Mouse (Mus musculus) small intestine, adult 2 months (tissue): ENCODE measurements around the gene Nmb. TPM values are rescaled to one million over a fixed set of nuclear protein-coding genes. Genes with fewer than 3 reads are reported as not detected.

Experiments
- H3K27ac ChIP-seq: fragments of 200-500 bp; 2 replicates; pipeline ENCODE4 v1.5.1; 2012; ENCODE audit warnings: low read depth, low read length, control low read depth, inconsistent platforms; ENCODE audit not compliant: insufficient read depth
- H3K27me3 ChIP-seq: fragments of 200-500 bp; 2 replicates; pipeline ENCODE4 v1.6.1; 2012; ENCODE audit warnings: mild to moderate bottlenecking, moderate library complexity, low read length, inconsistent platforms; ENCODE audit not compliant: control insufficient read depth, insufficient read depth
- H3K36me3 ChIP-seq: fragments of 200-500 bp; 2 replicates; pipeline ENCODE4 v1.6.1; 2012; ENCODE audit warnings: mild to moderate bottlenecking, low read length, control low read depth, inconsistent platforms; ENCODE audit not compliant: control insufficient read depth, insufficient read depth
- H3K4me1 ChIP-seq: fragments of 200-500 bp; 2 replicates; pipeline ENCODE4 v1.6.1; 2012; ENCODE audit warnings: low read length, inconsistent platforms, mixed read lengths; ENCODE audit not compliant: control insufficient read depth, insufficient read depth, insufficient read length
- H3K4me3 ChIP-seq: fragments of 200-500 bp; 2 replicates; pipeline ENCODE4 v1.5.1; 2012; ENCODE audit warnings: low read depth, mild to moderate bottlenecking, control low read depth, inconsistent platforms, low read length, moderate library complexity
- CTCF ChIP-seq: fragments of 200-500 bp; IDR thresholded peaks from 2 replicates; pipeline ENCODE4 v1.5.1; 2012; ENCODE audit warnings: low read depth, mild to moderate bottlenecking, control low read depth, inconsistent platforms, low read length, moderate library complexity, mixed read lengths; ENCODE audit not compliant: insufficient replicate concordance, insufficient read length; ENCODE audit errors: extremely low read depth
- POLR2A ChIP-seq: fragments of 200-500 bp; IDR thresholded peaks from 2 replicates; pipeline ENCODE4 v1.6.1; 2012; ENCODE audit warnings: low read depth, mild to moderate bottlenecking, control low read depth, inconsistent platforms, low read length, moderate library complexity
- whole genome bisulfite sequencing: fragments of 180-500 bp; shearing (Covaris S2); methylation state at CpG from one replicate; pipeline ENCODE4 v1.1.7; 2018; 5-methylcytosine and 5-hydroxymethylcytosine counted together
- polyA plus RNA-seq: library from polyadenylated mRNA; depleted of rRNA; stranded (reverse); fragments of >200 nt; gene quantifications from 2 replicates; pipeline ENCODE4 v1.2.3, GENCODE M21; 2012

Gene Nmb
- polyA plus RNA-seq, 1 experiment = 2.3 TPM

GRCm38 (mm10) chr7:80912496-80912895 is 7.6 kb upstream of the Nmb start:
- Histone ChIP-seq H3K36me3 (peaks cover 39% of the 10 kb centered on the region), H3K27ac (no peak overlapping the region), H3K4me1 (no peaks in the 10 kb centered on the region), H3K4me3 (no peak overlapping the region), H3K27me3 (no peaks in the 10 kb centered on the region)
- 82% methylated on average over 8 of the region's 8 CpGs for WGBS
- TF ChIP-seq POLR2A (no peak), CTCF (no peak)

- H3K36me3 ChIP-seq = peaks cover 29% of the 10 kb centered on the region
- no peak for TF ChIP-seq POLR2A
- no peak for TF ChIP-seq CTCF
- H3K27me3 ChIP-seq = no peaks in the 10 kb centered on the region
- no peak overlapping the region for H3K4me3 ChIP-seq
- no peak overlapping the region for H3K27ac ChIP-seq
- 56% methylated on average over 7 of the region's 7 CpGs for WGBS
- no peaks in the 10 kb centered on the region for H3K4me1 ChIP-seq
These were observed 6.2 kb upstream of the Nmb start for GRCm38 (mm10) chr7:80911053-80911452.

- TF ChIP-seq POLR2A (no peak), CTCF (no peak)
- 92% methylated on average over 11 of the region's 11 CpGs for WGBS
These were observed 1.1 kb downstream of the Nmb start for GRCm38 (mm10) chr7:80903625-80904422.

GRCm38 (mm10) chr7:80901541-80902274 is 3.2 kb downstream of the Nmb start:
- peak overlapping the region; percentile 13; the same call in 1 of the 2 replicates for H3K4me3 ChIP-seq
- H3K36me3 ChIP-seq = peaks cover 2% of the 10 kb centered on the region; the same call in 1 of the 2 replicates
- H3K27me3 ChIP-seq = no peaks in the 10 kb centered on the region
- TF ChIP-seq CTCF (no peak), POLR2A (no peak)
- peak overlapping the region; percentile 61 for H3K27ac ChIP-seq
- H3K4me1 ChIP-seq = peaks cover 6% of the 10 kb centered on the region
- 16% methylated on average over 15 of the region's 15 CpGs for WGBS

More at GRCm38 (mm10) chr7:80903625-80904422, 1.1 kb downstream of the Nmb start:
- Histone ChIP-seq H3K27ac (no peak overlapping the region), H3K4me1 (peaks cover 6% of the 10 kb centered on the region), H3K36me3 (no peaks in the 10 kb centered on the region), H3K4me3 (no peak overlapping the region), H3K27me3 (no peaks in the 10 kb centered on the region)

- H3K27me3 ChIP-seq = no peaks in the 10 kb centered on the region
- H3K27ac ChIP-seq = peak within 1 kb of the TSS; percentile 61
- peak; percentile 67; the same call in 1 of the 2 replicates for TF ChIP-seq POLR2A
- no peak for TF ChIP-seq CTCF
- peak within 1 kb of the TSS; percentile 78 for H3K4me3 ChIP-seq
- WGBS = under 1% methylated on average over 36 of the region's 36 CpGs
- peaks cover 2% of the 10 kb centered on the region; the same call in 1 of the 2 replicates for H3K36me3 ChIP-seq
- H3K4me1 ChIP-seq = peaks cover 6% of the 10 kb centered on the region
These were observed 3.9 kb downstream of the Nmb start, which contains the start of gene Wdr73 for GRCm38 (mm10) chr7:80900944-80901501. Wdr73 (minus strand) TSS chr7:80901269.

GRCm38 (mm10) chr7:80897721-80898120 is 7.2 kb downstream of the Nmb start:
- no peak overlapping the region for H3K27ac ChIP-seq
- H3K4me1 ChIP-seq = peaks cover 2% of the 10 kb centered on the region; the same call in 1 of the 2 replicates
- H3K4me3 ChIP-seq = no peak overlapping the region
- TF ChIP-seq CTCF (no peak), POLR2A (no peak)
- WGBS = 86% methylated on average over 4 of the region's 4 CpGs
- H3K27me3 ChIP-seq = no peaks in the 10 kb centered on the region
- H3K36me3 ChIP-seq = peaks cover 19% of the 10 kb centered on the region

GRCm38 (mm10) chr7:80897134-80897533 is 7.7 kb downstream of the Nmb start:
- Histone ChIP-seq H3K4me1 (peaks cover 2% of the 10 kb centered on the region; the same call in 1 of the 2 replicates), H3K4me3 (no peak overlapping the region), H3K27me3 (no peaks in the 10 kb centered on the region), H3K27ac (no peak overlapping the region), H3K36me3 (peaks cover 24% of the 10 kb centered on the region)
- 86% methylated on average over 7 of the region's 7 CpGs for whole genome bisulfite sequencing
- TF ChIP-seq CTCF = no peak
- TF ChIP-seq POLR2A = no peak
